Mouse (Mus musculus): ENCODE measurements around the gene Uqcc1.

DNA sequence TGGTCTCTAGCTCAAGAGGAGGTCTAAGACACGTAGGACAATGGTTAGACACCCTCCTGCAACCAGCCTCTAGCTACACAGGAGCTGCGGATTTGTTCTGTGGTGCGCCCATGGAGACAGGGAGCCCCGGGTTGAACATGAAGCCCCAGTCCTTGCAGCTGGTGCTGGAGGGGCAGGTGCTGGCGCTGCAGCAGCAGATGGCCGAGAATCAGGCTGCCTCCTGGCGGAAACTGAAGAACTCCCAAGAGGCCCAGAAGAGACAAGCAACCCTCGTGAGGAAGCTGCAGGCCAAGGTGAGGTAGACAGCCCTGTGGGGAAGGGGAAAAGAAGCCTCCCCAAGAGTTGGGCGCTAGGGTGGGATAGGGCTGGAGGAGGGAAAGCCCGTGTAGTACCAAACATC lies 31.8 kb upstream of the Uqcc1 start:
- no peak for TF ChIP-seq POLR2A (IDR thresholded peaks at IDR 0.05; ENCODE audit: low read depth, low read length)
- no peak for TF ChIP-seq CTCF (IDR thresholded peaks at IDR 0.05; ENCODE audit: extremely low read depth, insufficient read length, insufficient replicate concordance, low read depth, low read length)

All from small intestine, adult 2 months (tissue).